Mouse (Mus musculus) spleen, postnatal 36 days (tissue): ENCODE results near the gene Pla2g4d.
"Not testable (repeated sequence)": the region's sequence is repeated elsewhere in the genome, so short reads cannot be mapped to it uniquely, and the experiment has no call there.

Source experiments
- DNase-seq, 2 experiments: peaks; one replicate each; pipeline ENCODE4 v3.0.0; 2022; ENCODE audit warnings: low spot score in 2 of 2, mixed read lengths in 1 of 2

Pla2g4d gene

GRCm38 (mm10) chr2:120261346-120261745, 27.7 kb downstream of the Pla2g4d start:
- peak; percentile 23 to 27 for DNase-seq

- DNase-seq: no peak
Observed at GRCm38 (mm10) chr2:120256259-120256658, 32.7 kb downstream of the Pla2g4d start.

- DNase-seq: no peak
Observed at GRCm38 (mm10) chr2:120252644-120253043, 36.4 kb downstream of the Pla2g4d start.

- DNase-seq: no peak
Observed at GRCm38 (mm10) chr2:120245421-120246016, 43.5 kb downstream of the Pla2g4d start.

GRCm38 (mm10) chr2:120244679-120245420, 44.1 kb downstream of the Pla2g4d start, which contains the start of gene Pla2g4e:
Gene Pla2g4e (minus strand): TSS chr2:120245335.
- DNase-seq: no peak

- no peak for DNase-seq
Observed at GRCm38 (mm10) chr2:120243995-120244394, 45.0 kb downstream of the Pla2g4d start.

- DNase-seq: no peak
Observed at GRCm38 (mm10) chr2:120242791-120243467, 46.1 kb downstream of the Pla2g4d start.

GRCm38 (mm10) chr2:120238733-120239132, 50.3 kb downstream of the Pla2g4d start:
- DNase-seq: not testable (repeated sequence)

GRCm38 (mm10) chr2:120237784-120238183, 51.2 kb downstream of the Pla2g4d start:
- no peak for DNase-seq

- no peak for DNase-seq
Observed at GRCm38 (mm10) chr2:120235947-120236640, 52.9 kb downstream of the Pla2g4d start.

- DNase-seq: no peak
Observed at GRCm38 (mm10) chr2:120235381-120235780, 53.6 kb downstream of the Pla2g4d start.

- DNase-seq: no peak
Observed at GRCm38 (mm10) chr2:120231642-120232041, 57.4 kb downstream of the Pla2g4d start.
